Mouse (Mus musculus) limb, embryonic 11.5 days (tissue): ENCODE data around the gene Junb. TPM values are rescaled to one million over a fixed set of nuclear protein-coding genes. Genes with fewer than 3 reads are reported as not detected.

Experiments
- ATAC-seq: fragments of 200-750 bp; cut with Nextera tagmentation; 2 replicates; pipeline ENCODE4 v1.8.0; 2017; ENCODE audit warnings: low read depth; ENCODE audit not compliant: insufficient number of reproducible peaks, low FRiP score, low TSS enrichment
- DNase-seq: peaks from one replicate; pipeline ENCODE4 v3.0.0-alpha.2; 2015; ENCODE audit warnings: low spot score
- H3K27ac ChIP-seq: fragments of 300-500 bp; sonication (generic); replicated peaks from 2 replicates; pipeline ENCODE4 v1.5.1; 2014; ENCODE audit warnings: low read depth, mild to moderate bottlenecking, low read length
- H3K27me3 ChIP-seq: fragments of 300-500 bp; sonication (generic); 2 replicates; pipeline ENCODE4 v1.6.1; 2014; ENCODE audit warnings: mild to moderate bottlenecking, low read length, mixed read lengths; ENCODE audit not compliant: control insufficient read depth, insufficient read depth
- H3K36me3 ChIP-seq: fragments of 300-500 bp; sonication (generic); 2 replicates; pipeline ENCODE4 v1.6.1; 2014; ENCODE audit warnings: mild to moderate bottlenecking, low read length, moderate library complexity, mixed read lengths; ENCODE audit not compliant: control insufficient read depth, insufficient read depth
- H3K4me1 ChIP-seq: fragments of 300-500 bp; sonication (generic); 2 replicates; pipeline ENCODE4 v1.6.1; 2014; ENCODE audit warnings: low read length, mixed read lengths; ENCODE audit not compliant: control insufficient read depth, insufficient read depth
- H3K4me2 ChIP-seq: fragments of 300-500 bp; sonication (generic); 2 replicates; pipeline ENCODE4 v1.6.1; 2014; ENCODE audit warnings: low read depth, mild to moderate bottlenecking, moderate library complexity; ENCODE audit not compliant: severe bottlenecking
- H3K4me3 ChIP-seq: fragments of 300-500 bp; sonication (generic); 2 replicates; pipeline ENCODE4 v1.5.1; 2014; ENCODE audit warnings: low read depth, low read length
- H3K9ac ChIP-seq: fragments of 300-500 bp; sonication (generic); 2 replicates; pipeline ENCODE4 v1.6.1; 2014; ENCODE audit warnings: mild to moderate bottlenecking, low read length
- H3K9me3 ChIP-seq: fragments of 300-500 bp; sonication (generic); 2 replicates; pipeline ENCODE4 v1.6.1; 2016; ENCODE audit warnings: low read length; ENCODE audit not compliant: control insufficient read depth
- WGBS: fragments of 180-500 bp; shearing (Covaris S2); extraction: QIAGEN DNeasy Blood & Tissue Kit; methylation state at CpG from one replicate; pipeline ENCODE4 v1.1.7; 2014; 5-methylcytosine and 5-hydroxymethylcytosine counted together
- polyA plus RNA-seq: library from polyadenylated mRNA; unstranded; fragments of >200 nt; fragmentation: Nextera tagmentation; extraction: Ambion mirVana; gene quantifications from 2 replicates; pipeline ENCODE4 v1.2.1, GENCODE M21; 2014

Gene Junb
- polyA plus RNA-seq, result 7.2 and 7.7 TPM in 2 replicates

- Histone ChIP-seq H3K27me3 (peaks cover 15% of the 10 kb centered on the region), H3K36me3 (no peaks in the 10 kb centered on the region), H3K9me3 (no peaks in the 10 kb centered on the region), H3K9ac (peak within 1 kb of the TSS; percentile 57), H3K4me2 (peak within 1 kb of the TSS; percentile 97), H3K4me1 (peaks cover 48% of the 10 kb centered on the region), H3K4me3 (peak within 1 kb of the TSS; percentile 53), H3K27ac (0 out of 2 replicates have a peak within 1 kb of the TSS, but pooled peaks have one; percentile 30)
- WGBS, result 0% methylated on average over 63 of the region's 63 CpGs
- peak; percentile 48 for ATAC-seq
- DNase-seq, result peak; percentile 88
These were observed at the start of gene Junb for GRCm38 (mm10) chr8:84978248-84978940. TSS of gene Junb (minus strand) at chr8:84978718.

- WGBS, result 42% methylated on average over 2 of the region's 2 CpGs
- Histone ChIP-seq H3K4me3 (peak overlapping the region; percentile 99), H3K9me3 (no peaks in the 10 kb centered on the region), H3K4me2 (peak overlapping the region; percentile 58), H3K4me1 (peaks cover 11% of the 10 kb centered on the region; the same call in 1 of the 2 replicates), H3K36me3 (peaks cover 22% of the 10 kb centered on the region), H3K27ac (no peak overlapping the region), H3K9ac (peak overlapping the region; percentile 34), H3K27me3 (no peaks in the 10 kb centered on the region)
- ATAC-seq (no peak), DNase-seq (no peak)
These were observed 49.4 kb upstream of the Junb start for GRCm38 (mm10) chr8:85027922-85028321.

GRCm38 (mm10) chr8:85027516-85027855 lies 49.0 kb upstream of the Junb start:
- whole genome bisulfite sequencing, result 1% methylated on average over 13 of the region's 13 CpGs
- ATAC-seq, result no peak
- peak overlapping the region; percentile 99 for H3K4me3 ChIP-seq

GRCm38 (mm10) chr8:85026670-85027515 lies 48.4 kb upstream of the Junb start, which contains the start of gene Trir:
TSS of gene Trir (plus strand) at chr8:85026823.
- Histone ChIP-seq H3K27ac (peak within 1 kb of the TSS; percentile 82), H3K4me2 (peak within 1 kb of the TSS; percentile 81), H3K4me1 (peaks cover 11% of the 10 kb centered on the region; the same call in 1 of the 2 replicates), H3K9me3 (no peaks in the 10 kb centered on the region), H3K4me3 (peak within 1 kb of the TSS; percentile 99), H3K9ac (peak within 1 kb of the TSS; percentile 99), H3K36me3 (peaks cover 23% of the 10 kb centered on the region), H3K27me3 (no peaks in the 10 kb centered on the region)
- under 1% methylated on average over 75 of the region's 75 CpGs for WGBS
- DNase-seq, result peak; percentile 96
- ATAC-seq, result peak; percentile 86

More at GRCm38 (mm10) chr8:85027516-85027855, 49.0 kb upstream of the Junb start:
- peak overlapping the region; percentile 99 for H3K9ac ChIP-seq
- peak overlapping the region; percentile 82; the same call in 1 of the 2 replicates for H3K27ac ChIP-seq
- DNase-seq, result no peak
- H3K9me3 ChIP-seq, result no peaks in the 10 kb centered on the region
- peaks cover 11% of the 10 kb centered on the region; the same call in 1 of the 2 replicates for H3K4me1 ChIP-seq
- H3K4me2 ChIP-seq, result peak overlapping the region; percentile 58
- peaks cover 22% of the 10 kb centered on the region for H3K36me3 ChIP-seq
- no peaks in the 10 kb centered on the region for H3K27me3 ChIP-seq

GRCm38 (mm10) chr8:85025098-85025932 lies 46.8 kb upstream of the Junb start, which contains the start of gene Asna1:
TSS of gene Asna1 (minus strand) at chr8:85025281.
- peak; percentile 85 for ATAC-seq
- Histone ChIP-seq H3K4me2 (peak within 1 kb of the TSS; percentile 81), H3K36me3 (peaks cover 17% of the 10 kb centered on the region), H3K27me3 (no peaks in the 10 kb centered on the region), H3K9me3 (no peaks in the 10 kb centered on the region), H3K4me1 (peaks cover 11% of the 10 kb centered on the region; the same call in 1 of the 2 replicates), H3K9ac (peak within 1 kb of the TSS; percentile 63), H3K27ac (peak within 1 kb of the TSS; percentile 73), H3K4me3 (peak within 1 kb of the TSS; percentile 70)
- DNase-seq, result peak; percentile 86
- 9% methylated on average over 30 of the region's 30 CpGs for WGBS

- H3K9ac ChIP-seq, result no peak overlapping the region
- H3K4me2 ChIP-seq, result peak overlapping the region; percentile 81; the same call in 1 of the 2 replicates
- WGBS, result 95% methylated on average over 3 of the region's 3 CpGs
- no peak overlapping the region for H3K27ac ChIP-seq
- H3K9me3 ChIP-seq, result no peaks in the 10 kb centered on the region
- DNase-seq, result no peak
- peaks cover 11% of the 10 kb centered on the region; the same call in 1 of the 2 replicates for H3K4me1 ChIP-seq
- H3K36me3 ChIP-seq, result peaks cover 12% of the 10 kb centered on the region
- no peak for ATAC-seq
- H3K27me3 ChIP-seq, result no peaks in the 10 kb centered on the region
- peak overlapping the region; percentile 70; the same call in 1 of the 2 replicates for H3K4me3 ChIP-seq
These were observed 45.3 kb upstream of the Junb start for GRCm38 (mm10) chr8:85023846-85024245.

- no peaks in the 10 kb centered on the region for H3K27me3 ChIP-seq
- no peak overlapping the region for H3K27ac ChIP-seq
- no peak overlapping the region for H3K4me2 ChIP-seq
- no peak overlapping the region for H3K4me3 ChIP-seq
- H3K9ac ChIP-seq, result no peak overlapping the region
- 92% methylated on average over 3 of the region's 3 CpGs for WGBS
- no peak for ATAC-seq
- DNase-seq, result no peak
- H3K36me3 ChIP-seq, result peaks cover 20% of the 10 kb centered on the region
- peaks cover 5% of the 10 kb centered on the region; the same call in 1 of the 2 replicates for H3K4me1 ChIP-seq
- no peaks in the 10 kb centered on the region for H3K9me3 ChIP-seq
These were observed 43.1 kb upstream of the Junb start for GRCm38 (mm10) chr8:85021514-85022055.
